Mouse (Mus musculus): ENCODE measurements around the gene Abat.

Gene Abat

GRCm38 (mm10) chr16:8573751-8574150 lies 60.5 kb downstream of the Abat start:
- DNase-seq (ENCODE audit: low spot score) = peak; percentile 27

DNA sequence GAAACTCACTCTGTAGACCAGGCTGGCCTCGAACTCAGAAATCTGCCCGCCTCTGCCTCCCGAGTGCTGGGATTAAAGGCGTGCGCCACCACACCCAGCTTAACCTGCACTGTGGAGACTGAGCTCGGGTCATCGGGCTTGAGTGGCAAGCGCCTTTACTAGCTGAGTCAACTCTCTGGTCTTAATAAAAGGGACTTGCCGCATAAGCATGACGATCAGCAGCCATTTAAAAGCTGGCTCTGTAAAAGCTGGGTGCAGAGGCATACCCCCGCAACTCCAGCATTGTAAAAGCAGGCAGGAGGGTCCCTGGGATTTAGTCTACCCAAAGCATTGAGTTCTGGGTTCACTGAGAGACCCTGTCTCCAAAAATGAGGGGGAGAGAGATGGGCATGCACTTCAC lies 61.1 kb downstream of the Abat start:
- DNase-seq (ENCODE audit: low spot score) = no peak

DNA sequence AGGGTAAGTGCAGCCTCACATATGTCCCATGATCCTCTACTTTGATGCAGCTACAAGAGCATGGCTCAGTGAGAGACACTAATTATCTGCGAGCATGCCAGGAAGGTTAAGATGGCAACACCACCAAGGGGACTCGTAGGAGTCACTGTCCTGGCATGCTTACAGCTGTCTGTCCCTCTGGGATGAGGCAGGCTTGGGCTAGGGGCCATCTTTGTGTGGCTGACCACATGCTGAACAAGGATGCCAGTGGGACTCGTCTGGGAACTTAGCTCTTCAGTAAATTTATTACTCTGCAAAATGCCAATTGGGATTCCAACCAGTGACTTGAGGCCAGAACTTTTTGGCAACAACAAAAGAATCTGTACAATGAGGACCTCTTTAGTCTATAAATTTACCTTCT lies 62.9 kb downstream of the Abat start:
- DNase-seq (ENCODE audit: low spot score) = no peak

DNA sequence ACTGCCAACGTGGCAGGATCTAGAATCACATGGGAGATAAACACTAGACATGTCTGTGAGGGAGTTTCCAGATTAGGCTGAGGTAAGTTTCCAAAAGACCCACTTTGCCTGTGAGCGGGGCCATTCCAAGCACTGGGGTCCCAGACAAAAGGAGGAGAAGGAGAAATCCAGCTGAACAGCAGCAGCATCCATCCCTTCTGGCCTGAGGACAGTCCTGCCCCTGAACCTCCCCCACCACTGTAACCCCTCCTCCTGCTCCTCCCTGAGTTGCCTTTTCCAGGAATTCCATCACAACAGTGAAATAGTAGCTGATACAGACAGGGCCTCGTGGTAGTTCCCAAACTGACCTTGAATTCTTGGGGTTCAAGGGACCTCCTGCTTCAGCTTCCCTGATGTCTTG lies 63.7 kb downstream of the Abat start:
- no peak for DNase-seq (ENCODE audit: low spot score)

- DNase-seq (ENCODE audit: low spot score) = no peak
Measured at GRCm38 (mm10) chr16:8578326-8578725, 65.1 kb downstream of the Abat start.

- DNase-seq (ENCODE audit: low spot score) = no peak
Measured at GRCm38 (mm10) chr16:8579546-8579945, 66.3 kb downstream of the Abat start.

- no peak for DNase-seq (ENCODE audit: low spot score)
Measured at GRCm38 (mm10) chr16:8581661-8582239, 68.5 kb downstream of the Abat start.

- DNase-seq (ENCODE audit: low spot score) = no peak
Measured at GRCm38 (mm10) chr16:8582579-8583295, 69.5 kb downstream of the Abat start.

DNA sequence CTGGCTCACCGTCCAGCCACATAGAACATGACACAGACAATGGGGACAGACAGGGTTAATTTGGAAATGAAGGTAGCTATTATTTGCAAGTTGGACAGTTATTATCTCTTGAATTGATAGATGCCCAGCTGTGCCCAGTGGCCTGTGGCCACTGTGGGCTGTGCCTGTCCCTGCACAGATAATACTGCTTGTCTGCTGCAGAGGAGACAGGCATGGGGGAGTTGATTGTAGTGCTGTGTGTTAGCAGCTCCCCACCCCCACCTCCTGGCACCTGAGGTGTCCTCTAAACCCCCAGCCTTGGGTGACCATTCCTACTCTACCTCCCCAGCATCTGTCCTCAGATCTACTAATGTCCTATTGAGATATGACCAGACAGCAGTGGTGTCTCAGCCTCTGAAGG lies 71.0 kb downstream of the Abat start:
- no peak for DNase-seq (ENCODE audit: low spot score)

GRCm38 (mm10) chr16:8585056-8585455 lies 71.8 kb downstream of the Abat start:
- no peak for DNase-seq (ENCODE audit: low spot score)

- no peak for DNase-seq (ENCODE audit: low spot score)
Measured at GRCm38 (mm10) chr16:8595411-8595810, 82.2 kb downstream of the Abat start.

- no peak for DNase-seq (ENCODE audit: low spot score)
Measured at GRCm38 (mm10) chr16:8596336-8596735, 83.1 kb downstream of the Abat start.

DNA sequence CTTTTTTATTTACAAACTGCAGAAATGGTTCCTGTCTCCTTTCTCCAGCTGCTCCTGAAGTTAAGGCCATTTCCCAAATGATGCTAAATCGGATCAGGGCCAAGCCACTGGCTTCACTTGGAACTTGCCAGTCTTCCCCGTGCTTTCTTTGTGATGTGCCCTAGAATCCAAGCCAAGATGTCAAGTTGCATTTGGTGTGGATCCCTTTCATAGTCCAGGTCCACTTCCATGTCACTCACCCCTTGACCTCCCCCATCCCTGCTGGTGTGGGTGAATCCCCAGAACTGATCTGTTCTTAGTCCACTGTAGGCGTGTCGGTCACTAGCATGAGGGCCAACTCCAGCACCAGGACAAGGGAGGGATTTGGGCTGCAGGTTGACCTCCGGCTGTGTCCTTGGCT lies 84.3 kb downstream of the Abat start:
- DNase-seq (ENCODE audit: low spot score) = no peak

DNA sequence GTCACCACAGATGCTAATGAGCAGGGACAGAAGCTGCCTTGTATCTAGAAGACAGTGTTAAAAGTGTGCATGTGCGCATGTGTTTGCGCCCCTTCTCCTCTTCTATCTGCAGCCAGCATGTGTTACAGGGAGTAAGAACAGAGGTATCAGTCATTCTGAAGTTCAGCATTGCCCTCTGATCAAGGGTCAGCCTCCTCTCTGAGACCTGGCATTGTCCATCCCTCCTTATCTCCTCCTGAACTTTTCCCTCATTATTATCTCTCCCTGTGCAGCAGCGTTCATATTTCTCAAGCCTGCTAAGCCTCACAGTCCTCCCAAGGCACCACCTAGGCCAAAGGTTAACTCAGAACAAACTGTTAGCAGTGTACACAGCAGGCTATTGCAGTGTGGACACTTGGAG lies 90.6 kb downstream of the Abat start:
- DNase-seq (ENCODE audit: low spot score) = no peak

DNA sequence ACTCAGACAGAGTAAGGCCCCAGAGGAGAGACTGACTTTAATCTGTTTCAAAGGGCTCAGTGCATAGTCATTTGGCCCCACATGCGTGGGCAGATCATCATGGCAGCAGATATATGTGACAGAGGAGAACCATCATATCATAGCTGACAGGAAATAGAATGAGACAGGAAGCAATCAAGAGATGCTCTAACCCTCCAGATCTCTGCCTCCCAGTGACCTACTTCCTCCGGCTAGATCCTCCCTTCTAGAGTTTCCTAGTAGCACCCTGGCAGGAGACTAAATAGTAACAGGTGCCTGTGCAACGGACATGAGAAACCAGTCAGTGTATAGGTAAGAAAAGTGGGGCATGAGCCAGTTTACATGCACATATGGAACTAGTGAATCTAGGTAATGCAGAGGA lies 97.2 kb downstream of the Abat start:
- no peak for DNase-seq (ENCODE audit: low spot score)

DNA sequence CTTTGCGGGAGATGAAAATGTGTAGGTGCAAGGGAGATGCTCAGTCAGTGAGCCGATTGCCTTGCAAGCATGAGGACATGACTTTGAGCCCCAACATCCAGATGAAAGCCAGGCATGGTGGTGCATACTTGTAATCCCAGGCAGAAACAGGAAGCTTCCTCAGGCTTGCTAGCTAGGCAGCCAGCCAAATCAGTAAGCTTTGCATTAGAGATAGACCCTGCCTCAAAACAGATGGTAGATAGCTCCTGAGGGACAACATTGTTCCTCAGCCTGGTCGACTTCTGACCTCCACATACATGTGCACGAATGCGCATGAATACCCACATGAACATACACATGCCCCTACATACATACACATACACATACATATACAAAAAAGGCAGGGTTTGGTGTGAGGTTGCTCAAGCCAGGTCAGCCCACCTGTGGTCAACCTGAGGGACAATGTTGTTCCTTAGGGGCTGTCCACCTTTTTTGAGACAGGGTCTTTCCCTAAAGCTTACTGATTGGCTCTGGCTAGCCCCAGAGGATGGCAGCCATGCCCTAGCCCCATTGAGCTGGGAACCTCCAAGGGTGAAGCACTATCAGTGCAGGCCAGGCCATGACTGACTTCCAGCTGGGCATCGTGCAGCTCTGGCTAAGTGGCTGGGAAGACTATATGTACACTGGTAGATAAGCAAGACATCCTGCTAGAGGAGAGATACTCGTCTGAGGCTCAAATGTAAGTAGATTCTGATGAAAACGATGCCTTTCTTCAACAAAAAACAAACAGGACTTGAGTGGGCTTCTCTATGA lies 99.2 kb downstream of the Abat start:
- DNase-seq (ENCODE audit: low spot score) = no peak

DNA sequence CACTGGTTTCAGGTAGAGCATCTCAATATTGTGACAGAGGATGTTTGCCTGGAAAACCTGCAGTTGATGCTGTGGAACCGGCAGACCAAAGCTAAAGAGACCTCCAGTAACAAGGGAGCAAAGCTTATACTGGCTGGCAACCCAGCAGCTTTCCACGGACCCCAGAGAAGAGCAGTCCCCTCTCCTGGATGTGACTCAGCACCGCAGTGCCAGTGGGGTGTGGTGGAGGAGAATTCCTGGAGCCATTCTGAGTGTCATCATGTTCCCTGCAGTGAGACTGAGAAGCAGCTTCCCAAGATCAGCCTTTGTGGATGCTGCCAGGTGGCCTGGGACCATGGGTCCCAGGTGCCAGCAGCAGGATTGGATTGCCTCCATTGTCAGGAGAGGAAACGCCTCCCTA lies 99.8 kb downstream of the Abat start:
- no peak for DNase-seq (ENCODE audit: low spot score)

DNA sequence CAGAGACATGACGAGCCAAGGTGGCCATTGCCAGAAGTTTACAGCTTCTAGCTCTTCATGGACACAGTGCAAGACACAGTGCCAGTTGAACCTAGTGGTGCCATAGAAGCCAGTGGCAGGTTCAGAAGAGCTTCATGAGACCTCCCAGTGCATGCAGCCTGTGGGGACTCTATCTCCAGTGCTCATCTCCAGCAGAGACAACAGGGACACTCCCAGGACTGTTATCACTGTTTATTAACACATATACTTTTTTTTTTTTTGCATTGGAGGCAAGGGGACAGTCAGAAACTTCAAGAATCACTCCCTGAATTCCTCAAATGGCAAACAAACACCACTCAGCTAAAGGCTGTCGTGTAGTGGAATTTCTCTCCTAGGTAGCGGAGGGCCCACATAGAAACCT lies 100.2 kb downstream of the Abat start:
- no peak for DNase-seq (ENCODE audit: low spot score)

DNA sequence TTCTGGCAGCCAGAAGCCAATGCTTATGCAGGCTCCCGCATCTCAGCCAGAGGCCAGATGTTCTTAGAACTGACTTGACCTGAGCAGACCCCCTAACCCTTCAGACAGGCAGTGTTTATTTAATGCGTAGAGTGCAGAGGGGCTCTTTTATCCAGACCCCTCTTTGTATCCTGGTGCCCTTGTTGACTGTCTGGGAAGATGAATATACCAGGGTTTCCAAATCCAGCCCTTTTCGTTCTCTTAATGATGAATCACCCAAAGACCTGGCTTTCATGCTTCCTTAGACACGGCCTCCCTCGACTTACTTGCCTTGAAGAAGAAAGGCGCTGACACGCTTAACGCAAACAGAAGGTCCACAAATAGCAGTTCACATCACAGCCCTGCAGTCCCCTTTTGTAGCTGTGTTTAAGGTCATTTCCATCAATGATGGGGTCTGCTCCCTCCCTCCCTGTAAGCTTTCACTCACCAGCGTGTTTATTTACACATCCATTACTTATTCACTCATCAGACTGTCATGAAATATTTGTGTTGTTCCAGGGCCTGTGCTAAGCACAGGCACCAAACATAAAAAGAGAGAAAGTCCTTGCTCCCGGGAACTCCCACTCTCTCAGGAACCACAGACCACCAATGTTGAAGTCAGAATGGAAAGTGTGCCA lies 106.6 kb downstream of the Abat start:
- no peak for DNase-seq (ENCODE audit: low spot score)

DNA sequence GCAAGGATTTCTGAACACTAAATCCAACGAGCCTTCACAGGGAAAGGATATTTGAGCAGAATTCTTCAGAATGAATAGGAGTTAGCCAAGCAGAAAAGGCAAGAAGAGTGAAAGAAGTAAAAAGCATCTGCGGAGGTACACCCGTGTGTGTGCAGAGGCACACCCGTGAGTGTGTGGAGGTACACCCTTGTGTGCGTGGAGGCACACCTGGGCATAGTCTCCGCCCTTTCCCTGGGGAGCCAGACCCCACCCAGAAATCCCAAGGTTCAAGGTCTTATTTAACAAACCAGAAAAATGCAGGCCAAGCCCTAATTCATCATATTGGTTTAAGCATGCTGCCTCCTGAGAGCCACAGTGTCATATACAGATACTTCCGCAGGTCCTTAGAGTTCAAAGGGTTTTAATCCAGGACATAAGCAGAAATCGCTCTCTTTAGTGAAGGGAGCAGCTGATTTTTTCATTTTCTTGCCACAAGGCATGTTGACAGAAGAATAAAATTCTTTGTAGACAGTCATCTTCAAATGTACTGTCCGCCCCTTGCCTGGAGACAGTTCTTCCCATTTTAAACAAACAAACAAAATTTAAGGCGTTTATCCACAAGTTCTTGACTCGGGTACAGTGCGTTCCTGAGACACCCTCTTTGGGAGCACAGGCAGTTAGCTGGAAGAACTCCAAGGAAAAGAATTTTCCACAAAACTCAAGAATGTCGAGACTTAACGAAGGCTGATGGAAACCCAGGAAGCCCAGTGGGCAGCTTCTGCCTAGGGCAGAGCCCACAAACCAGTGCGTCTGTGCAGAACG lies 107.3 kb downstream of the Abat start:
- DNase-seq (ENCODE audit: low spot score) = no peak

DNA sequence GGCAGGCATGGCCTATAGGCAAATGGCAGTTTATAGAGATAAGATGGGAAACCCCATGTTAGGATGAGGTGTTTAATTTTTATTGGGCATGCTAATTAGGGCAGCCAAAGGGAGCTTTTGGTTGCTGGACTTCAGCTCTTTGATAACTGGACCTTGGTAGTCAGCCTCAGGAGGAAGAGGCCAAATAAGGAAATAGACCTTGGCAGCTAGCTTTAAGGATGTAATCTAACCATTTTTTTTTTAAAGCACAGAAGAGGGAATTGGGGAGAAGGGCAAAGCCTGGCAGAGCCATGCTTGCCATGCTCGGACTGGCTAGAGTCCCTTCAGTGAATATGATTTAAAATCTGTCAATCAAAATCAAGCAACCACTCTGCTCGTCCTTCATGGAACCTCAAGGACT lies 117.2 kb downstream of the Abat start:
- no peak for DNase-seq (ENCODE audit: low spot score)

DNA sequence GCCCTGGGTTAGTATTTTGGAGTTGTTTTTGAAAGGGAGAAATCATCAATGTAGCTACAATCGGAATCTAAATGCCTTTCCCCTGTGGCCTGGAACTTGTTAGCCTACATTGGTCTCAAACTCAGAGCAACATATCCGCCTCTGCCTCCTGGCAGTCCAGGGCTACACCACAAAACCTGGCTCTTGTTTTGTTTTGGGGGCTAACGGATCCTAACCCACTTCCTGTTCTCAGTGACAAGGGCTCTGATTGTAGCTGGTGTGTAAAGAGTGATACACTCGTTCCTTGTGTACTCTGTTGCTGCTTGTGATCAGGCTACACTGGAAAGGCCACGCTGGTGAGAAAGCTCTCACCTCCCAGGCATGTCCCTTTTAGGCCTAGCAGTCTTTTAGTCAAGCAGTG lies 118.2 kb downstream of the Abat start:
- DNase-seq (ENCODE audit: low spot score) = no peak
